Mouse (Mus musculus) cerebellum, postnatal 4 days (tissue): ENCODE results near the gene Sec14l1.

Experiments
- DNase-seq, 2 experiments: peaks; one replicate each; pipeline ENCODE4 v3.0.0; 2022; ENCODE audit warnings: low spot score in 2 of 2, mixed read lengths in 1 of 2

The Sec14l1 gene

GRCm38 (mm10) chr11:117129473-117129872 lies 14.5 kb downstream of the Sec14l1 start:
- DNase-seq: peak in 1 of 2 experiments; percentile 78

- no peak for DNase-seq
These were observed 15.1 kb downstream of the Sec14l1 start for GRCm38 (mm10) chr11:117130068-117130467.

- DNase-seq: no peak
These were observed 15.9 kb downstream of the Sec14l1 start for GRCm38 (mm10) chr11:117130888-117131287.

- no peak for DNase-seq
These were observed 16.5 kb downstream of the Sec14l1 start for GRCm38 (mm10) chr11:117131450-117131849.

GRCm38 (mm10) chr11:117134776-117135387 lies 19.9 kb downstream of the Sec14l1 start:
- no peak for DNase-seq

DNA sequence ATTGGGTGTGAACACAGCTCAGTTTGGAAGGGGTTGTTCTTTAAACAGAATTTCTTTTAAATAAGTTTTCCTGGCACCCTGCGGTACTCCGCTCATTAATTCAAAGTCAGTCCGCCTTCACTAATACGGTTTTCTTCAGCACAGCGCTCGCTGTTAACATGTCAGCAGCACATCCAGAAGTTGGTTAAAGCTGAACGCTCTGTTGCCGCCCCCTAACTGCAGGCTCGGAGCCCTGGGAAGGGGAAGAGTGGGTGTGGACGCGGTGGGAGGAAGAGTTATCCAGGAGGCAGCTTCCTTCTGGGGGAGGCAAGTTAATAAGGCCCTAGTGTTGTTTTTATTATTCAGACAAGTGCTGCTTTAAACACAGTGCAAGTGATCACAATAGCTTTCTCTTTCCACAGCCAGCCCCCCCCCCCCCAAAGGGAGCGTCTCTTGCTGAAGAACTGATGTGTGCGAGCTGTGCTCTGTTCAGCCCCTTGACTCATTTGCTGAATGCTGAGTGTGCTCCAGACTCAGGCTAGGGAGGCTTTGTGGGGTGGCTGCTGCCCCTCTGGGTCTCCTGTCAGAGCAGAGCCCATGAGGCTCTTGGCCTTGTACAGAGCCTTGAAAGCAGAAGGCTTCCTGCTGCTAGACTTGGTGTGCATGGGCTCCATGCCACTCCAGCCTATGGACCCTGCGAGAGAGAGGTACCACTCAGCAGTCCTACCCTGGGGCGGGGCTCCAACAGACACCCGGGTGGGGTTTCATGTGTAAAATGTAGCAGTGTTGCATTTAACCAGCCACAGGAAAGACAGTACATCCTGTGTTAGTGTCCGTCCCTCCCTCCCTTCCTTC lies 20.7 kb downstream of the Sec14l1 start:
- DNase-seq: no peak

GRCm38 (mm10) chr11:117136880-117137279 lies 21.9 kb downstream of the Sec14l1 start:
- no peak for DNase-seq

GRCm38 (mm10) chr11:117138213-117138761 lies 23.3 kb downstream of the Sec14l1 start:
- DNase-seq: no peak

DNA sequence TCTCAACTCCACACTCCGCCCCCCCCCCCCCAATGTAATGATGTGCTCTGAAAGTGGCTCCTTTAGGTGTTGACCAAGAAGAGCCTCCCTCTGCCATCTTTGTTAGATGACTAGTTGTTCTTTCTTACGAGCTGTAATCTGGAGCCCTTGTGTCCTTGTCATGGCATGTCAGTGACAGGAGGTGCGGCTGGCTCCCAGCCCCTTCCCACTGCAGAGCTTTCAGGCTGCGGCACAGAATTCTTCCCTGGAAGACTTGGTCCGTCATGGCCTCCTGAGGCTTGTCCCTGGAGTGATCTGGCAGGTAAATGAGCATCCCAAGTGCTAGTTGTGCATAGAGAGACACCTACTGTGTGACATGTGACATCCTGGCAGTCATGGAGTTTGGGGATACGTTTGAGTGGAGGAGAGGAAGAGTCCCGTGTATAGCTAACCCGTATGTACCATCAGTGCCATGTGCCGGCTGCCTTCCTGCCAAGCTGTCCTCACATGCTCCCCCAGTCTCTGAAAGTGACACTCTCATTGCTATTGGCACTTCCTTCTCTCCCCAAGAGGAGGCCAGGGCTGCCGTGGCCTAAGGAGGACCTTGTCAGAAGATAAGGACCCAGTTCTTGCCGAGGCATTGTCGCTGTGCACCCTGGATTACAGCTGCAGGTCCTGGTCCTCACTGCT lies 24.0 kb downstream of the Sec14l1 start:
- DNase-seq: no peak

GRCm38 (mm10) chr11:117141376-117142001 lies 26.5 kb downstream of the Sec14l1 start:
- DNase-seq: no peak

GRCm38 (mm10) chr11:117142507-117142906 lies 27.5 kb downstream of the Sec14l1 start:
- DNase-seq: no peak

- no peak for DNase-seq
These were observed 30.6 kb downstream of the Sec14l1 start for GRCm38 (mm10) chr11:117145451-117146117.

DNA sequence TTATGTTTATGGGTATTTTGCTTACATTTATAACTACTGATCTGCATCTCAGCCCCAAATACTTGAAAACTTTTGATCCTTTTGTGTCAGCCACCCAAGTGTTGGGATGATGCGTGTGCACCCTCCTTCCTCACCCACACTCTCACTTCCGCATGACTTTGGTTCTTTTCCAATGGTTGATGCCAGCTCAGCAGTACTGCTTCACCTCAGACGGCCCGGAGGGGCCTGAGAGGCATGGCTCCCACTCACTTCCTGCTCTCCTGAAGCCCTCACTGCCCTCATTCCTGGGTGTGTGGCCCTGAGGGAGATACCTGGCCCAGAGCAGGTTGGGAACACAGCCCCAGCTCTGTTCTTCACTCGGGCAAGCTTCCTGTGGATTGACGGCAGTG lies 31.1 kb downstream of the Sec14l1 start:
- DNase-seq: no peak

- no peak for DNase-seq
These were observed 32.0 kb downstream of the Sec14l1 start for GRCm38 (mm10) chr11:117146776-117147536.

DNA sequence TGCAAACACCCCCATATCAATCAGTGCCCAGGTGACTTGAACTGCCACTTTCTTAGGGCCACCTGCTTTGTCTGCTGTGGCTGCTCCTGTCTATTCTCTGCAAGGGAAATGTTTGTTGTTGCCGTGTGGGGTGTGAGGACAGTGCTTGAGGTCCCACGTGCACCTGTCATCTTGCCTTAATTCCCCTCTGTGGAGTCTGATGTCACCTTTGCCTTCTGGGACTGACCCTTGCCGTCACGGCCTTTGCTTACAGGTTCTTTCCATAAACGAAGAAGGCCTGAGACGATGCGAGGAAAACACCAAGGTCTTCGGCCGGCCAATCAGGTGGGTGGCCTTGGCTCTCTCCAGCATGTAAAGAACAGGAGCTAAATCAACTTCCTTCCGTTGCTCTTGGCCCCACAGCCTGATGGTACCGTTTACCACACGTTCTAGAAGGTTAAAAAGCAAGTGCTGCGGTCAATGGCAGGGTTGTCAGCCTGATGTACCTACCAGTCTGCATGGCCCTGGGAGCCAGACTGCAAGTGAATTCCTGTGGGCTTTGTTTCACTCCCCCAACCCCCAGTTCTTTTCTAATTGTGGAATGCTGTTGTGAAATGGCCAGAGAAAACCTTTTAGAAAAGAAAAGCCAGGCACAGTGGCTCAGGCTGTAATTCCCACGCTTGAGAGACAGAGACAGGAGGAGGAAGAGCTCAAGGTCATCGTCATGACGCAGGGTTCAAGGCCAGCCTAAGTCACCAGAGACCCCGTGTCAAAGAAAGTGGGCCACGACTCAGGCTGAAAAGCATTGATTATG lies 34.1 kb downstream of the Sec14l1 start:
- no peak for DNase-seq

DNA sequence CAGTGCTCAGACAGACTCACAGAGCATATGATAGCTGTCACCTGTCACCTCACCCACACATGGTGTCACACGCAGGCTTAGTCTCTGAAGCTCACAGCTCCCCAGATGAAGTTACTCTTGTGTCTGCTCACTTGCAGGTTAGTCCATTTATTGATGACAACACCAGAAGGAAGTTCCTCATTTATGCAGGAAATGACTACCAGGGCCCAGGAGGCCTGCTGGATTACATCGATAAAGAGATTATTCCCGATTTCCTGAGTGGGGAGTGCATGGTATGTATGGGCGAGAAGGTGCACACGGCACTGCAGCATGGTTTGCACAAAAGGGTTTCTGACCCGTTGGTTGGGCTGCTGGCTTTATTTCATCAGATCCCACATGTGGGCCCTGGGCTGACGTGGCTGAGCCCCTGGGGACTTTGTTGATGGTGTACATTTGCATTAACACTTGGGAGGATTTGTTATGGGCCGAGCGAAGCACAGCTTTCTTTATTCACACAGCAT lies 35.5 kb downstream of the Sec14l1 start:
- DNase-seq: no peak

GRCm38 (mm10) chr11:117151461-117151860 lies 36.5 kb downstream of the Sec14l1 start:
- DNase-seq: no peak

GRCm38 (mm10) chr11:117152541-117152940 lies 37.6 kb downstream of the Sec14l1 start:
- DNase-seq: no peak

DNA sequence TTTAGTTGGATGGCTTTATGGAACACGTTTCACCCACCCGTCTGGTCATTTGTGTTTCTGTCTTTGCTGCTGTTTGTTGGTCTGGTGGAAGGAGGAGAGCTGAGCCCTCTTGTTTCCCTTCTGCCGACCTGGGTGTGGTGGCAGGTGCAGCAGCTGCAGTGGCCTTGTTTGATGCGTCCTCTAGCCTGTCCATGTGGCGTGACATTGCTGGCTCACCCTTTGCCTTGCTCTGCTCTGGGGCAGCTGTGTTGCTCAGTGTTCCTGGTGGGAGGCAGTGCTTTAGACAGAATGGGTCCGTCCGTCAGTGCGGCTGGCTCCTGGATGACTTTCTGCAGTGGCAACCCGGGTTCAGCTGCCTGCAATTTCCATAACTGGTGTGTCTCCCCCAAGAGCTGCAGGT lies 38.6 kb downstream of the Sec14l1 start:
- DNase-seq: no peak
